Mouse (Mus musculus): ENCODE measurements around the gene Tmem44.
"Not testable (repeated sequence)": the region's sequence is repeated elsewhere in the genome, so short reads cannot be mapped to it uniquely, and the experiment has no call there.

Gene Tmem44

GRCm38 (mm10) chr16:30490316-30490715 lies 60.3 kb downstream of the Tmem44 start:
- DNase-seq: no peak

GRCm38 (mm10) chr16:30489662-30490061 lies 61.0 kb downstream of the Tmem44 start:
- DNase-seq: no peak

DNA sequence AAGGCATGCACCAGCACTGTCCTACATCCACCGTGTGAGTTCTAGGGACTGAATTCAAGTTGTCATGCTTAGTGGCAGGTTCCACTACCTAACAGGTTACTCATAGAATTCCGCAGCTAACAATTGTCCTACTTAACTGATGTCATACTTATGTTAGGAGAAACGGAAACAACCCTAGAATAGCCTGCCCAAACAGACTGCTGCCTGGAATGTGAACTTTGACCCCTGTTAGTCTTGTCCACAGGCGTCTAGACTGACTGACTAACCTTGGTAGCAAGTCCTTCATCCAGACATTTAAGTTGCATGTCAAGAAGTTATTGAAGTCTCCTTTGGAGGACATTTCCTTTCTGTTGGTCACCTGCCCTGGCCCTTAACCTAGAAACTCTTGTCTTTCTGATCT lies 64.1 kb downstream of the Tmem44 start:
- DNase-seq: no peak

DNA sequence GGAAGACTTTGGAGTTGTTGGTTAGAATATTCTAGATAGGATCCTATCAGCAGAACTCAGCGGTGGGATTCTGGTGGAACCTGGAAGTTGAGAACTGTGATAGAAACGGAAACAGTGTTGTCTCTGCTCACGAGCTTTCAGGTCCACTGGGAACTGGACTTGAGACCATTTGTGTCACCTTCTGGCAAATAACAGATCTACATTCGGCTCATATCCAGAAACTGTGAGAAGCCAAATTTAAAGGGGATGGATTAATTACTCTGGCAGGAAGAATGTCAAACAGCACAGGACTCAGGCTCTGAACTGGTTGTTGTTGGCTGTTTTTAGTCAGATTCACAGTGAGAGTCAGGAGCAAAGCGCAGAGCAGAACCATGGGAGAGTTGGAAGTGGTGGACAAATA lies 72.9 kb downstream of the Tmem44 start:
- DNase-seq: no peak

DNA sequence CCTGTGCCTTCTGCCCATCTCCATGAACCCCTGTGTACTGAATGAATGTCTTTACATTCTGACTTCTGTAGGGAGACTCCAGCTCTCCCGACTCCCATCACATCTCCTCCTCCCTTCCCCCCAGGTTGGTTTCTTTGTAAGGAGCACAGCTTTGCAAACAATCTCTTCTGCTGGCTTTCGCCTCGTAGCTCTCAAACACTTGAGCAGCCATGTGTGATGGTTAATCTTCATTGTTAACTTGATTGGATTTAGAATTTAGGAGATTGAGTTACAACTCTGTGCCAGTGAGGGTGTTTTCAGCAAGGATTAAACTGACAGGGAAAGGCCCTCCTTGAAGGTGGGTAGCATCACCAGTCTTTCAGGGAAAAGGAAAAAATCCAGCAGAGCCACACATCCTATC lies 73.6 kb downstream of the Tmem44 start:
- no peak for DNase-seq

DNA sequence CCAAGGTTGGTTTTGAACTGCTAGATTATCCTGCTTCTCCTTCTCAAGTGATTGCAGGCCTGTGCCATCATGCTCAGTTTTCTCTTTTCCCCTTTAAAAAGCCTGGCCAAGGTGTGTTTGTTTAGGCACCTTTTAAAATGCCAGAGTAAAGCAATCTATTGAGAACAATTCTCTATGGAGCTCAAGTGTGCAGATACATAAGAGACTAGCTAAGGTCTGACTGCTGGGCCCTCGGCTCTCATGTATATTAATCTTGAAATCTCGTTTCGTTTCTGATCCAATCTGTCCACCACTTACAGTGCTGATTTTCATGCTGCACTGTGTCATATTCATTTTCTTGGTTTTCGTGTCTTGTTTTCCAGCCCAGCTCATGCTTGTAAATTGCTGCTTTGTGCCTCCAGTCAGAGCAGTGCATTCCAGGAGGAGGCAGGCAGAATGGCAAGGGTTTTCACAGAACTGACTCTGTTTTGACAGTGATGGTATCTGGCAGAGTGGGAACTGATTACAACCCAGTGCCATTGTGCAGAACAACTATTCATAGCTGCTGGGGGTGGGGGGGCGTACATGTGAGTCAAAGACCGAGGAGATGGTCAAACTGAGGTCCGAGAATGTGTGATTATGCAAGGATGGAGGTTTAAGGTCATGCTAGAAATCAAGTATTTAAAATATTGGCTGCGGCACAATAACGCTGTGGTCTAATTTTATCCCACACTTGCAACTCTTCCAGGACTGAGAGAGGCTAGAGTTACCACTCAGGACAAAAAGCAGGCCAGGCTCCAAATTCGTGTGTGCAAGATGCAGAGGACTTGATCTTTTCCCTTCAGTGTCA lies 74.8 kb downstream of the Tmem44 start:
- DNase-seq: no peak

DNA sequence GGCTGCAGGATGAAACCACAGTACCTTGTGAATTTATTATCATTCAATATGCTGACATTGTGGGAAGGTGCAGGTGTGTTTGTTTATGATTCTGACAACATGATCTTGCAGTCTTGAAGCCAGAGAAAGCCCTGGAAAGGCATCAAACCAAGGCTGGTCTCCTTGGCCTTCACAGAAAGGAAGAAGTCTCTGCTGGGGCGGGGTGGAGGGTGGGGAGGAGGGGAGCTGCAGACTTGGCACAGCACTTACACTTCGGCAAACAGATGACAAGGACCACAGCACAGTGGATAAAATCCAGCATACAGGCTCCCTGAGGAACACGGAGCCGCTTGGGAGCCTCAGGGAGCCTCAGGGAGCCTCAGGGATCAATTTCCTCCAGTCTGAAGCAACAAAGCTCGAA lies 78.2 kb downstream of the Tmem44 start:
- no peak for DNase-seq

GRCm38 (mm10) chr16:30471912-30472311 lies 78.7 kb downstream of the Tmem44 start:
- DNase-seq: no peak

- DNase-seq: no peak
Measured at GRCm38 (mm10) chr16:30468944-30469343, 81.7 kb downstream of the Tmem44 start.

GRCm38 (mm10) chr16:30465680-30466298 lies 84.9 kb downstream of the Tmem44 start:
- no peak for DNase-seq

- not testable (repeated sequence) for DNase-seq
Measured at GRCm38 (mm10) chr16:30464742-30465141, 85.9 kb downstream of the Tmem44 start.
